Mouse (Mus musculus): Measurements from ENCODE around the gene Nat8f6. TPM values are rescaled to one million over a fixed set of nuclear protein-coding genes. Genes with fewer than 3 reads are reported as not detected.

Gene Nat8f6
- total RNA-seq, 2 experiments from 2014 or later = 0.21 to 0.33 TPM

Small RNA genes lying within 50 kb of the gene (microRNA-seq; reads per million reads assigned to microRNA genes)
- gene Mir6375 = not detected

Other genes with a start within 250 kb of the Nat8f6 start
- 1 to 10 TPM; 4.4 to 9.4 TPM for gene Alms1, start 233.4 kb downstream of the Nat8f6 start, total RNA-seq (2021)
- under 1 TPM; 0.67 to 0.75 TPM for gene Nat8f7, start 107.7 kb downstream of the Nat8f6 start, total RNA-seq (2021)
- gene Nat8f3, start 55.2 kb downstream of the Nat8f6 start, total RNA-seq (2021) = not detected
- under 1 TPM; 0.27 to 0.91 TPM for gene Nat8f5, start within 50 bp of the Nat8f6 start, total RNA-seq (2021)
- 1 to 10 TPM in 1 of 2 experiments, under 1 TPM in 1; 0.90 to 1.1 TPM for gene Nat8, start 11.1 kb upstream of the Nat8f6 start, total RNA-seq (2021)
- under 1 TPM; 0.63 to 0.88 TPM for gene Nat8f2, start 48.2 kb upstream of the Nat8f6 start, total RNA-seq (2021)
- gene Nat8f4, start 83.9 kb upstream of the Nat8f6 start, total RNA-seq (2021) = 1 to 10 TPM; 6.1 to 9.9 TPM
- gene Tprkb, start 90.9 kb upstream of the Nat8f6 start, total RNA-seq (2021) = 10 to 100 TPM; 36.5 to 48.1 TPM
- gene Nat8f1, start 94.7 kb upstream of the Nat8f6 start, total RNA-seq (2021) = 10 to 100 TPM; 21.7 to 24.6 TPM
- gene Dusp11, start 140.7 kb upstream of the Nat8f6 start, total RNA-seq (2021) = 10 to 100 TPM; 83.7 to 91.8 TPM
- not detected for gene Figla, start 195.2 kb upstream of the Nat8f6 start, total RNA-seq (2021)
- gene Add2, start 207.7 kb upstream of the Nat8f6 start, total RNA-seq (2021) = 10 to 100 TPM in 1 of 2 experiments, 1 to 10 TPM in 1; 5.3 to 11.8 TPM